Mouse (Mus musculus): ENCODE data around the gene Csad. TPM values are rescaled to one million over a fixed set of nuclear protein-coding genes. Genes with fewer than 3 reads are reported as not detected.
A peak's percentile ranks its signal among the peaks of the same experiment; 100 is the strongest.

Gene Csad
- polyA plus RNA-seq, 1 experiment from 2014 or later: 33.2 TPM

DNA sequence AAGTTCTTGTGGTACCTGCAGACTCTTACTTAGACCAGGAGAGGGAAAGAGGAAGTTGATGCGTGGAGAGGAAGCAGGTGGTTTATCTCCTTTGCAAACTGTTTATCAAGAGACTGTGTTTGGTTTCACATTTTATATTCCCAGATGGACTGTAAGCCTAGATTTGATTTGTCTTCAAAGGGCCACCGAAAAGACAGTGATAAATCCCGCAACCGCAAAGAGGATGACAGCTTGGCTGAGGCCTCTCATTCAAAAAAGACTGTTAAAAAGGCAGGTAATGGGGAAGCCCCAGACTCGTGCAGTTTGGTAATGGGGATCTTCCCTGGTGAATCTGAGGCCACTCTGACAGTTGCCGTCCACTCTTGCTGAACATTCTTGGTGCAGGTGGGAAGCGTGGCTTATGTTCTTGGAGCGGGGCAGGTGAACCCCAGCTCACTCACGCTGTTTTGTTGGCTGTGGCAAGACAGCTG is 3.6 kb upstream of the Csad start:
- no peak overlapping the region for H3K4me3 ChIP-seq (ENCODE audit: low read length)
- no peak overlapping the region for H3K27ac ChIP-seq (ENCODE audit: low read length)
- WGBS: 71% methylated on average over 9 of the region's 9 CpGs

DNA sequence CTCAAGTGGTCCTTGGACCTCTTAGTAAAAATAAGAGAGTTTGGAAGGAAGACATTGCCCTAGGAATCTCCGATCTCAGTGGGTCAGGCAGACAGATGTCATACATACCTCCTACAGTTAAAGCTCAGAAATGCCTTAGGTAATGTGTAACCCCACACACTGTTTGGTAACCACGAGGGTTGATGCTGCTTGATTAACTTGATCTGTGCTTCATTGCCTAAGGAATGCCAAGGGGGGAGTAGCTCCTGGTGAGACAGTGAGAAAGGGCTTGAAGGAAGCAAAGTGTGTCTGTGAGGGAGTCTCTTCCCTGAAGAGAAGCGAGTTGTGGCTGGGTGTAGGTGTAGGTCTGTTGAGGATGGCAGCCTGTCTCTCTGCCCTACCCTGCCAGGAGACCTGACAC is 2.8 kb upstream of the Csad start:
- Histone ChIP-seq H3K4me3 (ENCODE audit: low read length) (no peak overlapping the region), H3K4me2 (ENCODE audit: low read depth, low read length) (no peak overlapping the region), H3K27ac (ENCODE audit: low read length) (no peak overlapping the region), H3K36me3 (ENCODE audit: control insufficient read depth, insufficient read depth, low read length) (peaks cover 12% of the 10 kb centered on the region), H3K9me3 (ENCODE audit: control insufficient read depth, low read length) (no peaks in the 10 kb centered on the region), H3K27me3 (replicated peaks; ENCODE audit: control insufficient read depth, insufficient read depth, low read length) (no peaks in the 10 kb centered on the region), H3K9ac (ENCODE audit: low read depth, low read length) (no peak overlapping the region), H3K4me1 (ENCODE audit: control insufficient read depth, insufficient read depth, low read length) (peaks cover 32% of the 10 kb centered on the region)
- no peak for ATAC-seq
- 68% methylated on average over 3 of the region's 3 CpGs for WGBS

More for the DNA sequence above, 3.6 kb upstream of the Csad start:
- no peak for ATAC-seq
- H3K36me3 ChIP-seq (ENCODE audit: control insufficient read depth, insufficient read depth, low read length): peaks cover 20% of the 10 kb centered on the region
- no peaks in the 10 kb centered on the region for H3K9me3 ChIP-seq (ENCODE audit: control insufficient read depth, low read length)
- H3K4me2 ChIP-seq (ENCODE audit: low read depth, low read length): no peak overlapping the region
- no peaks in the 10 kb centered on the region for H3K27me3 ChIP-seq (replicated peaks; ENCODE audit: control insufficient read depth, insufficient read depth, low read length)
- H3K9ac ChIP-seq (ENCODE audit: low read depth, low read length): no peak overlapping the region
- H3K4me1 ChIP-seq (ENCODE audit: control insufficient read depth, insufficient read depth, low read length): peaks cover 30% of the 10 kb centered on the region

DNA sequence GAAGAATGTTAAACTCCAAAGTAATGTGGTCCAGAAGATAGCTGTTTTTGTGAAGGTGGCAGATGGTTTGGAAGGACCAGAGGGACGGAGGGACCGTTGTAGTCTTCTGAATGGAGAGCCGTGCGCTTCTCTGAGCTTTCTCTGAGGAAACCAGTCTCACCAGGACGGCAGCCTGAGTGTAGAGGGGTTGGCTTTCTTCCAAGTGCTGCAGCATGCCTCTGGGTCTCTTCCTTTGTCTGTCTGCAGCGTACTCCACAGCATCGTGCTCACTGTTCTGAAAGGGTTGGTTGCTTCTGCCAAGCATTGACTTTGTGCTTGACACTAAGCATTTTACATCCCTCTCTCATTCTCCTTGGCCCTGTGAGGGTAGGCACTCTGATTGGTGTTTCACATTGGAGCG is 1.3 kb upstream of the Csad start:
- H3K9ac ChIP-seq (ENCODE audit: low read depth, low read length): peak overlapping the region; percentile 51
- H3K36me3 ChIP-seq (ENCODE audit: control insufficient read depth, insufficient read depth, low read length): peaks cover 8% of the 10 kb centered on the region
- peak overlapping the region; percentile 84 for H3K4me3 ChIP-seq (ENCODE audit: low read length)
- H3K27me3 ChIP-seq (replicated peaks; ENCODE audit: control insufficient read depth, insufficient read depth, low read length): no peaks in the 10 kb centered on the region
- H3K9me3 ChIP-seq (ENCODE audit: control insufficient read depth, low read length): no peaks in the 10 kb centered on the region
- no peak overlapping the region for H3K27ac ChIP-seq (ENCODE audit: low read length)
- peaks cover 35% of the 10 kb centered on the region for H3K4me1 ChIP-seq (ENCODE audit: control insufficient read depth, insufficient read depth, low read length)
- 37% methylated on average over 8 of the region's 8 CpGs for WGBS
- H3K4me2 ChIP-seq (ENCODE audit: low read depth, low read length): peak overlapping the region; percentile 54
- no peak for ATAC-seq

DNA sequence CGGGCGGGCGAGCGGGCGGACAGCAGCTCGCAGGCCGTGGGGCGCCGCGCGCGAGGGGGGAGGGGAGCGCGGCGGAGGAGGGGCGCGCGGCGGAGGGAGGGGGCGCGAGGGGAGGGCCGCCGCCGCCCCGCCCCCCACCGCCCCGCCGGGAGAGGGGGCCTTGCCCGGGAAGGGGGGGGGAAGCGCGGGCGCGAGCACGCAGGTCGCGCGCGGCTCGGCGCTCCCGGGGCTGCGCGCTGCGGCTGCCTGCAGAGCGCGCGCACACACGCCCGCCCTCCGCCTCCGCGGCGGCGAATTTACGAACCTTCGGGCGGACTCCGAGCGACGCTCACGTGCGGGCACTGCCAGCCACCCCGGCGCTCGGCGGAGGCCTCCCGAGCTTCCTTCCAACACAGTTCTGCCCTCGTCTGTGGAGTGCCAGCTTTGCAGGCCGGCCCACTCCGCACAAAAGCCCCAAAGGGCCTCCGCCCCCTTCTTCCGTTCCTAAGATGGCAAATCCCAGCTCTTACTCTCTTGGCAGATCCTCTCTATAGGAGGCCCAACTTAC is 616 bp downstream of the Csad start:
- Histone ChIP-seq H3K27me3 (replicated peaks; ENCODE audit: control insufficient read depth, insufficient read depth, low read length) (no peaks in the 10 kb centered on the region), H3K9me3 (ENCODE audit: control insufficient read depth, low read length) (no peaks in the 10 kb centered on the region), H3K4me1 (ENCODE audit: control insufficient read depth, insufficient read depth, low read length) (peaks cover 35% of the 10 kb centered on the region), H3K4me2 (ENCODE audit: low read depth, low read length) (peak overlapping the region; percentile 54), H3K36me3 (ENCODE audit: control insufficient read depth, insufficient read depth, low read length) (peaks cover 5% of the 10 kb centered on the region; the same call in 1 of the 2 replicates), H3K9ac (ENCODE audit: low read depth, low read length) (peak overlapping the region; percentile 98), H3K27ac (ENCODE audit: low read length) (peak overlapping the region; percentile 100), H3K4me3 (ENCODE audit: low read length) (peak overlapping the region; percentile 84)
- WGBS: under 1% methylated on average over 34 of the region's 72 CpGs
- peak; percentile 58 for ATAC-seq

DNA sequence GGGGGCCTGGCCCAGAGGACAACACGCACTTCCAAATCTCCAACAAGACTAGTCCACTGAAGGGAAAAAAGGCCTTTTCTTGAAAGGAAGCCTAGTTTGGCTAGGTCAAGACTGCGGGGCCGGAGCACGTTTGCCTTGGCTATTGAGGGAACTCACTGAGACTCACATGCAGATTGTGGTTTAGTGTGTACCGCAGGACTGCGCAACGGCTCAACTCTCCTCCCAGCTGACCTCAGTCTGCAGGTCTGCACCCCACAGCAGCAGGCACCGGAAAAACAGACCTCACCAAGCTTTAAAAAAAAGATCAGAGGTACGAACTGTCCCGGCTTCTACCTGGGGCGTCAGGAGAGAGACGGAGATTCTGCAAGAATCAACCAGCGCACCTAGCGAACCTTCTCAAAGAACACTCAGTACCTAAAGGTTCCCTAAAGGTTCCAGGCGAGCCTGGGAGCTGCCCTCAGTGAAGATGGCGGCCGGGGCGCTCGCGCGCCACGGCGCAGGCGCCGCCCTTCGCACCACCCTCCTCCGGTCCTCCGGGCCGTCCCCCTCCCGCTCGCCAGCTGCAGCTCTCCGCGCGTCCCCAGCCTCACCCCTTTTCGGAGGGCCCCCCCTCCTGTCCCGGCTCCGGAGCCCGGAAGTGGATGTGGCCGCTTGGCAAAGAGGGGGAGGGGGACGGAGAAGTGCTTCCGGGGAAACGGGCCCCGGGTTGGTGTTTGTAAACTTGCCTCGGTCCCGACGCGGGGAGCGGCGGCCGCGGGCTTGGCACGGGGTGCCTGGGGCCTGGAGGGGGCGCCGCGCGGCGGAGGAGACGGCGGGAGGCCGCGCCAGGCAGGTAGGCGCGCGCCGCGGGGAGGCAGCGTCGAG is 1.3 kb downstream of the Csad start, which contains the start of gene Zfp740:
TSS of gene Zfp740 (plus strand) at position 279 of the 864 bp plus-strand sequence.
- Histone ChIP-seq H3K9ac (ENCODE audit: low read depth, low read length) (peak within 1 kb of the TSS; percentile 98), H3K27ac (ENCODE audit: low read length) (peak within 1 kb of the TSS; percentile 100), H3K9me3 (ENCODE audit: control insufficient read depth, low read length) (no peaks in the 10 kb centered on the region), H3K4me1 (ENCODE audit: control insufficient read depth, insufficient read depth, low read length) (peaks cover 32% of the 10 kb centered on the region), H3K36me3 (ENCODE audit: control insufficient read depth, insufficient read depth, low read length) (peaks cover 3% of the 10 kb centered on the region; the same call in 1 of the 2 replicates), H3K4me2 (ENCODE audit: low read depth, low read length) (peak within 1 kb of the TSS; percentile 84), H3K4me3 (ENCODE audit: low read length) (peak within 1 kb of the TSS; percentile 84), H3K27me3 (replicated peaks; ENCODE audit: control insufficient read depth, insufficient read depth, low read length) (no peaks in the 10 kb centered on the region)
- under 1% methylated on average over 66 of the region's 68 CpGs for WGBS
- ATAC-seq: peak; percentile 97

DNA sequence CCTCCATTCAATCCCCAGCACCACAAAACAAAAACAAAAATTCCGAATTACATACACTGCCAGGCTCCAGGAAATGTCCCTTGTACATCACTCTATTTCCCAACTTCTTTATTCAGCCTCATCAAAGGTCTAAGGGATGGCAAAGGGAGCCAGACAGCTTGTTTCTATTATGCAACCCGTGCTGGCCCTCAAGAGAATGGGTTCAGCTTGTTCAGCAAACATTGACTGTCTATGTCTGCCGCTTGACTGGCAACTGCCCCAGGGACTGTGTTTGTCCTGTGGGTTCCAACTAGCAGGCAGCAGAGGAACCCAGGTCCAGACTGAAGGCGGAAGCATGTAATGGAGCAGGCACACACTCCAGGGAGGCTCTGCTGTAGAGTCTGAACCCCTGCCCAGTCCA is 5.7 kb downstream of the Csad start:
- no peak for ATAC-seq
- no peak overlapping the region for H3K9ac ChIP-seq (ENCODE audit: low read depth, low read length)
- no peak overlapping the region for H3K4me2 ChIP-seq (ENCODE audit: low read depth, low read length)
- H3K27ac ChIP-seq (ENCODE audit: low read length): no peak overlapping the region
- WGBS: 73% methylated on average over 4 of the region's 4 CpGs
- H3K9me3 ChIP-seq (ENCODE audit: control insufficient read depth, low read length): no peaks in the 10 kb centered on the region
- H3K36me3 ChIP-seq (ENCODE audit: control insufficient read depth, insufficient read depth, low read length): no peaks in the 10 kb centered on the region
- no peaks in the 10 kb centered on the region for H3K27me3 ChIP-seq (replicated peaks; ENCODE audit: control insufficient read depth, insufficient read depth, low read length)
- H3K4me3 ChIP-seq (ENCODE audit: low read length): no peak overlapping the region
- peaks cover 4% of the 10 kb centered on the region; the same call in 1 of the 2 replicates for H3K4me1 ChIP-seq (ENCODE audit: control insufficient read depth, insufficient read depth, low read length)

DNA sequence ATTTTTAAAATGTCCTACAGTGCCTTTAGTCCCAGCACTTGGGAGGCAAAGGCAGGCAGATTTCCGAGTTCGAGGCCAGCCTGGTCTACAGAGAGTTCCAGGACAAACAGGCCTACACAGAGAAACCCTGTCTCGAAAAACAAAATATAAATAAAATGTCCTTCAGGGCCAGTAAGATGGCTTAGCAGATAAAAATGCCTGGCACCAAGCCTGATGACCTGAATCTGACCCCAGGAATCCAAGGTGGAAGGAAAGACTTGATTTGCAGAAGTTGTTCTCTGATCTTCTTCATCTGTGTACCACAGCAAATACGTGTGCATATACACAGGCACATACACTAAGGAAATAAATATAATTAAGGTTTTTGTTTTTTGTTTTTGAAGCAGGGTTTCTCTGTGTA is 9.2 kb downstream of the Csad start:
- H3K9ac ChIP-seq (ENCODE audit: low read depth, low read length): no peak overlapping the region
- no peaks in the 10 kb centered on the region for H3K9me3 ChIP-seq (ENCODE audit: control insufficient read depth, low read length)
- WGBS: 60% methylated on average over 4 of the region's 4 CpGs
- no peaks in the 10 kb centered on the region for H3K36me3 ChIP-seq (ENCODE audit: control insufficient read depth, insufficient read depth, low read length)
- ATAC-seq: no peak
- H3K4me3 ChIP-seq (ENCODE audit: low read length): no peak overlapping the region
- H3K27ac ChIP-seq (ENCODE audit: low read length): no peak overlapping the region
- no peaks in the 10 kb centered on the region for H3K27me3 ChIP-seq (replicated peaks; ENCODE audit: control insufficient read depth, insufficient read depth, low read length)
- H3K4me2 ChIP-seq (ENCODE audit: low read depth, low read length): no peak overlapping the region
- peaks cover 13% of the 10 kb centered on the region for H3K4me1 ChIP-seq (ENCODE audit: control insufficient read depth, insufficient read depth, low read length)

DNA sequence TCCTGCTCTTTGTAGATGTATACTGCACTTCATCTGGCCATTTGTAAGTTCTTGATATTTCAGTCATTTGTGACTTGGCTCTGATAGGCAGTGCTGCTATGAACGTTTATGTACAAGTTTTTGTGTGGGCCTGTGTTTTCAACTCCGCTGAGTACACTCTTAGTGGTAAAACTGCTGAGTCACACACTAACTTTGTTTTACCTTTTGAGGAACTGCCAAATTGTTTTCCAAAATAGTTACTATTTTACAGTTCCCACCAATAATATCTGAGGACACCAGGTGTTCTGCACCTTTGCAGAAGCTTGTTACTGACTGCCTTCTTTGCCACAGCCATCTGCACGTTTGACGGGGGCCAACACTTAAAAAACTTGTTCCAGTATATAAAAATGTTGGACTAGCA is 10.1 kb downstream of the Csad start:
- Histone ChIP-seq H3K36me3 (ENCODE audit: control insufficient read depth, insufficient read depth, low read length) (no peaks in the 10 kb centered on the region), H3K27me3 (replicated peaks; ENCODE audit: control insufficient read depth, insufficient read depth, low read length) (no peaks in the 10 kb centered on the region), H3K9ac (ENCODE audit: low read depth, low read length) (no peak overlapping the region), H3K4me2 (ENCODE audit: low read depth, low read length) (no peak overlapping the region), H3K9me3 (ENCODE audit: control insufficient read depth, low read length) (no peaks in the 10 kb centered on the region), H3K4me1 (ENCODE audit: control insufficient read depth, insufficient read depth, low read length) (peaks cover 15% of the 10 kb centered on the region), H3K27ac (ENCODE audit: low read length) (no peak overlapping the region), H3K4me3 (ENCODE audit: low read length) (no peak overlapping the region)
- ATAC-seq: no peak
- WGBS: 84% methylated on average over 4 of the region's 4 CpGs

DNA sequence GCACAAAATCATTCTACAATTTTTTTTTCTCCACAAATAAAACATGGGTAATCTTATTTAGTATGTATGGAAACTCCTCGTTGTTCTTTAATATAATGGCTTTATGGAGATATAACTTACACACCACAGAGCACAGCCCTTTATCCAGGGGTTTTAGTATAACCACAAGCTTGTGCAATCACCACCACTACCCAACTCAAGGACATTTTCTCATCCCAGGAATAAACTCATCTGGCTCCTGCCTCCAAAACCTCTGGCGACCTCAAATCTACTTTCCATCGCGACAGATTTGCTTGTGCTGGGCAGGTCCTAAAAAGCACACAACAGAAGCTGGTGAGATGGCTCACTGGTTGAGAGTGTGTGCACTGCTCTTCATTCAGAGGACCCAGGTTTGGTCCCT is 10.9 kb downstream of the Csad start:
- no peaks in the 10 kb centered on the region for H3K27me3 ChIP-seq (replicated peaks; ENCODE audit: control insufficient read depth, insufficient read depth, low read length)
- WGBS: 84% methylated on average over 4 of the region's 4 CpGs
- no peak overlapping the region for H3K4me3 ChIP-seq (ENCODE audit: low read length)
- H3K9me3 ChIP-seq (ENCODE audit: control insufficient read depth, low read length): no peaks in the 10 kb centered on the region
- H3K4me2 ChIP-seq (ENCODE audit: low read depth, low read length): no peak overlapping the region
- 0 out of 2 replicates have a peak overlapping the region, but pooled peaks have one; percentile 9 for H3K27ac ChIP-seq (ENCODE audit: low read length)
- peaks cover 22% of the 10 kb centered on the region for H3K4me1 ChIP-seq (ENCODE audit: control insufficient read depth, insufficient read depth, low read length)
- no peaks in the 10 kb centered on the region for H3K36me3 ChIP-seq (ENCODE audit: control insufficient read depth, insufficient read depth, low read length)
- no peak for ATAC-seq
- no peak overlapping the region for H3K9ac ChIP-seq (ENCODE audit: low read depth, low read length)

All from intestine, embryonic 16.5 days (tissue).